Mouse (Mus musculus) hindbrain, embryonic 14.5 days (tissue): ENCODE data around the gene Smarcd1. TPM values are rescaled to one million over a fixed set of nuclear protein-coding genes. Genes with fewer than 3 reads are reported as not detected.

ENCODE experiments used
- ATAC-seq: fragments of 200-750 bp; cut with Nextera tagmentation; 2 replicates; pipeline ENCODE4 v1.8.0; 2017; ENCODE audit warnings: moderate number of reproducible peaks, mild to moderate bottlenecking, moderate TSS enrichment, moderate library complexity; ENCODE audit not compliant: low FRiP score
- DNase-seq: peaks from one replicate; pipeline ENCODE4 v3.0.0-alpha.2; 2015; ENCODE audit warnings: low spot score
- H3K27ac ChIP-seq: fragments of 300-500 bp; sonication (generic); 2 replicates; pipeline ENCODE4 v1.5.1; 2014; ENCODE audit warnings: mild to moderate bottlenecking, moderate library complexity
- H3K27me3 ChIP-seq: fragments of 300-500 bp; sonication (generic); 2 replicates; pipeline ENCODE4 v1.6.1; 2014; ENCODE audit warnings: mild to moderate bottlenecking, low read length, mixed read lengths; ENCODE audit not compliant: control insufficient read depth, insufficient read depth
- H3K36me3 ChIP-seq: fragments of 300-500 bp; sonication (generic); replicated peaks from 2 replicates; pipeline ENCODE4 v1.6.1; 2014; ENCODE audit not compliant: control insufficient read depth, insufficient read depth
- H3K4me1 ChIP-seq: fragments of 300-500 bp; sonication (generic); replicated peaks from 2 replicates; pipeline ENCODE4 v1.6.1; 2014; ENCODE audit warnings: antibody characterized with exemption, low read length, mixed read lengths; ENCODE audit not compliant: control insufficient read depth, insufficient read depth
- H3K4me2 ChIP-seq: fragments of 300-500 bp; sonication (generic); replicated peaks from 2 replicates; pipeline ENCODE4 v1.6.1; 2014; ENCODE audit warnings: mild to moderate bottlenecking, moderate library complexity
- H3K4me3 ChIP-seq: fragments of 300-500 bp; sonication (generic); replicated peaks from 2 replicates; pipeline ENCODE4 v1.5.1; 2014; ENCODE audit warnings: mild to moderate bottlenecking, low read length
- H3K9ac ChIP-seq: fragments of 300-500 bp; sonication (generic); 2 replicates; pipeline ENCODE4 v1.6.1; 2014
- H3K9me3 ChIP-seq: fragments of 300-500 bp; sonication (generic); 2 replicates; pipeline ENCODE4 v1.6.1; 2016; ENCODE audit warnings: low read length; ENCODE audit not compliant: control insufficient read depth
- WGBS: fragments of 180-500 bp; shearing (Covaris S2); extraction: QIAGEN DNeasy Blood & Tissue Kit; methylation state at CpG from one replicate; pipeline ENCODE4 v1.1.7; 2014; 5-methylcytosine and 5-hydroxymethylcytosine counted together
- polyA plus RNA-seq: library from polyadenylated mRNA; unstranded; fragments of >200 nt; fragmentation: Nextera tagmentation; extraction: Ambion mirVana; gene quantifications from 2 replicates; pipeline ENCODE4 v1.2.1, GENCODE M21; 2014

Gene Smarcd1
- polyA plus RNA-seq: 93.2 and 107 TPM in 2 replicates

DNA sequence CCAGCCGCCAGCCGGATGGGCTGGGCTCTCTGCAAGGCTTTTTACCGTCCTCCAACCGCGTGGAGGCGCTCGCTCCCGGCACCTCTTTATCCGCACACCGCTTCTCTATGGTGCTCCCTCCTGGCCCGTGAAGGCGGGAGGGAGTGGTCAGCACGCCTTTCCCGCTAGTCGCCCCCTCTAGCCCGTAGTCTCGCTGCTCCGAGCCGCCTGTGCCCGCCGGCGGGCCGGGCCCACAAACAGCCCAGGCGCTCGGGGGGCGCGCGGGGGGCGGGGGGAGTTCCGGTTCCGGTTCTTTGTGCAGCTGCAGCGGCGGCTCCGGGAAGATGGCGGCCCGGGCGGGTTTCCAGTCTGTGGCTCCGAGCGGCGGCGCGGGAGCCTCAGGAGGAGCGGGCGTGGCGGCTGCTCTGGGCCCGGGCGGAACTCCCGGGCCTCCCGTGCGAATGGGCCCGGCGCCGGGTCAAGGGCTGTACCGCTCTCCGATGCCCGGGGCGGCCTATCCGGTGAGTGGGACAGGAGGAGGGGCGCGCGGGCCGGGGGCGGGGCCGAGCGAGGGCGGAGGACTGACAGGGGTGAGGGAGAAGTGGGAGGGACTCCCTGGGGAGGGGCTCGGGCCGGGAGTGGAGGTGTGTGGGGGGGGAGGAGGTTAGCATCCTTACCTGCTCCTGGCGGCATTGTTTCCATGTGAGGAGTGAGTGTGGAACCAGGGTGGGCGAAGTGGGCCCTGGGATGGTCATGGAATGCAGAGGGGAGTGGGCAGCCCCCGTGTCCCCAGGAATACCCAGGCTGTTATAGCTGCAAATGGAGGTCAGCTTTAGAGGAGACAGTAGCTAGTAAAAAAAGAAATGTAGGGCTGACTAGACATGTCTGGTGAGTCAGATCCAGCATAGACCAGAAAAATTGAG is at the start of gene Smarcd1:
Smarcd1 (plus strand) TSS at position 131 of the 902 bp plus-strand sequence.
- Histone ChIP-seq H3K27ac (peak within 1 kb of the TSS; percentile 96), H3K9me3 (no peaks in the 10 kb centered on the region), H3K4me2 (peak within 1 kb of the TSS; percentile 98), H3K4me3 (peak within 1 kb of the TSS; percentile 63), H3K27me3 (no peaks in the 10 kb centered on the region), H3K36me3 (peaks cover 74% of the 10 kb centered on the region), H3K4me1 (peaks cover 24% of the 10 kb centered on the region), H3K9ac (peak within 1 kb of the TSS; percentile 89)
- DNase-seq: peak; percentile 95
- 1% methylated on average over 46 of the region's 71 CpGs for WGBS
- ATAC-seq: peak; percentile 96

GRCm38 (mm10) chr15:99653291-99653690 is 48.6 kb upstream of the Smarcd1 start:
- Histone ChIP-seq H3K4me1 (peaks cover 34% of the 10 kb centered on the region), H3K9me3 (no peaks in the 10 kb centered on the region), H3K4me3 (peak overlapping the region; percentile 7; the same call in 1 of the 2 replicates), H3K36me3 (no peaks in the 10 kb centered on the region), H3K4me2 (peak overlapping the region; percentile 47), H3K9ac (no peak overlapping the region), H3K27me3 (no peaks in the 10 kb centered on the region; the same call in 1 of the 2 replicates), H3K27ac (no peak overlapping the region)
- no peak for DNase-seq
- WGBS: 4% methylated on average over 8 of the region's 8 CpGs
- ATAC-seq: no peak

GRCm38 (mm10) chr15:99653876-99654275 is 48.1 kb upstream of the Smarcd1 start:
- ATAC-seq: no peak
- Histone ChIP-seq H3K9ac (0 out of 2 replicates have a peak overlapping the region, but pooled peaks have one; percentile 1), H3K36me3 (no peaks in the 10 kb centered on the region), H3K27me3 (no peaks in the 10 kb centered on the region; the same call in 1 of the 2 replicates), H3K27ac (no peak overlapping the region), H3K4me1 (peaks cover 28% of the 10 kb centered on the region), H3K4me2 (peak overlapping the region; percentile 47), H3K9me3 (no peaks in the 10 kb centered on the region), H3K4me3 (peak overlapping the region; percentile 7; the same call in 1 of the 2 replicates)
- no peak for DNase-seq
- WGBS: 2% methylated on average over 21 of the region's 21 CpGs

DNA sequence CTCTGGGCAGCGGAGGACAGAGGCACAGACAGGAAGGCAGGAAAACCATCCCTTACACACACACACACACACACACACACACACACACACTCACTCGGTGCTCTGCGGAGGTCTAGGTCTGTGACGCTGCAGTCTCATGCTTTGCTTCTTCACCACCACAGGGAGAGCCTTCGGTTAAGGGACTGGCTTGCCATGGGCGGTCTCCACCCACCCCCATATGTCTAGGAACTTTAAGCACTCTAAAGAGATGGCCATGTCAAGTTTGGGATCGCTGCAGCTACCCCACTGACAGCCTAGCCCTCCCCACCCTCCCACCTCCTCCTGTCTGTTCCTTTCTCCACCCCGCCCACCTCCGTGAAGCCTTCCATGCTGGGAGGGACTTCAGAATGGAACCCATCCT is 46.0 kb upstream of the Smarcd1 start:
- WGBS: 40% methylated on average over 9 of the region's 9 CpGs
- ATAC-seq (no peak), DNase-seq (no peak)
- H3K9me3 ChIP-seq: no peaks in the 10 kb centered on the region
- no peaks in the 10 kb centered on the region for H3K36me3 ChIP-seq
- H3K4me1 ChIP-seq: peaks cover 17% of the 10 kb centered on the region
- H3K27me3 ChIP-seq: no peaks in the 10 kb centered on the region; the same call in 1 of the 2 replicates
- peak overlapping the region; percentile 38; the same call in 1 of the 2 replicates for H3K27ac ChIP-seq
- H3K9ac ChIP-seq: peak overlapping the region; percentile 16; the same call in 1 of the 2 replicates
- H3K4me2 ChIP-seq: no peak overlapping the region
- H3K4me3 ChIP-seq: no peak overlapping the region

- WGBS: 65% methylated on average over 2 of the region's 2 CpGs
- no peak overlapping the region for H3K9ac ChIP-seq
- peaks cover 20% of the 10 kb centered on the region for H3K4me1 ChIP-seq
- H3K4me2 ChIP-seq: no peak overlapping the region
- no peaks in the 10 kb centered on the region for H3K9me3 ChIP-seq
- no peaks in the 10 kb centered on the region; the same call in 1 of the 2 replicates for H3K27me3 ChIP-seq
- ATAC-seq (no peak), DNase-seq (no peak)
- H3K36me3 ChIP-seq: no peaks in the 10 kb centered on the region
- H3K4me3 ChIP-seq: no peak overlapping the region
- no peak overlapping the region for H3K27ac ChIP-seq
These were observed 43.5 kb upstream of the Smarcd1 start for GRCm38 (mm10) chr15:99658437-99658836.

- WGBS: 94% methylated on average over 15 of the region's 15 CpGs
- Histone ChIP-seq H3K4me3 (no peak overlapping the region), H3K9me3 (no peaks in the 10 kb centered on the region), H3K4me2 (no peak overlapping the region), H3K36me3 (no peaks in the 10 kb centered on the region), H3K9ac (no peak overlapping the region), H3K4me1 (peaks cover 26% of the 10 kb centered on the region), H3K27ac (no peak overlapping the region), H3K27me3 (no peaks in the 10 kb centered on the region)
- ATAC-seq (no peak), DNase-seq (no peak)
These were observed 40.7 kb upstream of the Smarcd1 start for GRCm38 (mm10) chr15:99661121-99661830.

DNA sequence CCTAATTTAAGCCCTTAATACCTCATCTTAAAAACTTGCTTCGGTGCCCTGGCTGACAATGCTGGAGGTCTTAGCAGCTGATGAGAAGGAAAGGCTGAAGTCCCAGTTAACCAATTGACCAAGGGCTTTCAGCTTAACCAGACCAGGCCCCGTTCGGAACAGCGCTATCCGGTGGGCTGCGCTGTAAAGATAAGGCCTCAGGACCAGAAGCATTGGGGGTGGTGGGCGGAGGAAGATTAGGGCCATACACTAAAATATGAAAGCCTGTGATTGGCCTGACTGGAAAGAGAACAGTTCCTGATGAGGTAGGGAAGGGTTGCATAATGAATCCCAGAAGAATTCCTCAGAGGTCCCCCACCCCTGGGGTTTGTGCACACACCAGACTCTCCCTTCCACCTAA is 39.6 kb upstream of the Smarcd1 start:
- ATAC-seq: no peak
- Histone ChIP-seq H3K4me1 (peaks cover 28% of the 10 kb centered on the region), H3K36me3 (no peaks in the 10 kb centered on the region), H3K4me2 (no peak overlapping the region), H3K4me3 (no peak overlapping the region), H3K9ac (no peak overlapping the region), H3K9me3 (no peaks in the 10 kb centered on the region), H3K27ac (0 out of 2 replicates have a peak overlapping the region, but pooled peaks have one; percentile 33), H3K27me3 (no peaks in the 10 kb centered on the region)
- 64% methylated on average over 7 of the region's 7 CpGs for WGBS
- DNase-seq: no peak

DNA sequence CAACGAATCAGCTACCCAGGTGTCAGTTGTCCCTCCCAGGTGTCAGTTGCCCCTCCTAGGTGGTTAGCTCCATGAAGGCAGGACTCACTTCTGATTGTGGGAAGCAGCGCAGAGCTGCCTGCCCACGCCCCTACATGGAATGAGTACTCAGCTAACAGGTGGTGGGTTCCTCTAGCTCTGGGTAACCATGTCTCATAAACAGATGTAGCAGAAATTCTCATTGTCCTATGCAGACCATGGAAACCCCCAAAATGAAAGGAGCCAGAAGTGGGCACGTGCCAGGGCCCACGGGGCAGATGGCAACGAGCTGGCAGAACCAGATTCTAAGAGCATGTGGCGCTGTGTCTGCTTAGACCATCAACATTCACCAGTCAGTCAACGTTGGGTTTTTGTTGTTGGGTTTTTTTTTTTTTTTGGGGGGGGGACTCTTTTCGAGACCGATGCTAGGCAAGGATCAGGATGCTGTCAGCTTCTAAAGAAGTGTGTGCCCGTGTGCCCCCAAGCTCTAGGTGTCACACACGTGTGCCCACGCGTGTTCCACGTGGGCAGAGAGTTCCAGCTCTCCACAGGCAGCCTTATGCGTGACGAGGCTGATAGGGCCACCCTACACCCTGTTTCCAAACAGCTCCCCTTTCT is 37.8 kb upstream of the Smarcd1 start:
- Histone ChIP-seq H3K4me2 (peak overlapping the region; percentile 90), H3K36me3 (no peaks in the 10 kb centered on the region), H3K9me3 (no peaks in the 10 kb centered on the region), H3K4me1 (peaks cover 35% of the 10 kb centered on the region), H3K27me3 (no peaks in the 10 kb centered on the region), H3K4me3 (peak overlapping the region; percentile 39), H3K9ac (peak overlapping the region; percentile 75), H3K27ac (peak overlapping the region; percentile 87)
- 5% methylated on average over 17 of the region's 17 CpGs for WGBS
- DNase-seq (peak; percentile 58), ATAC-seq (peak; percentile 24; the same call in 1 of the 2 replicates)
